Mouse (Mus musculus) myocyte (in vitro differentiated cells): ENCODE results near the gene 4930469K13Rik. TPM values are rescaled to one million over a fixed set of nuclear protein-coding genes. Genes with fewer than 3 reads are reported as not detected.

ENCODE experiments used
- H3K27me3 ChIP-seq: one replicate; pipeline ENCODE4 v1.6.1; 2011; ENCODE audit not compliant: control insufficient read depth, insufficient read depth, insufficient read length
- H3K36me3 ChIP-seq: one replicate; pipeline ENCODE4 v1.6.1; 2011; ENCODE audit not compliant: control insufficient read depth, insufficient read depth
- H3K4me2 ChIP-seq: one replicate; pipeline ENCODE4 v1.6.1; 2011; ENCODE audit warnings: low read depth, control low read depth
- H3K4me3 ChIP-seq: one replicate; pipeline ENCODE4 v1.5.1; 2011; ENCODE audit warnings: mild to moderate bottlenecking, control low read depth, moderate library complexity
- H3K79me2 ChIP-seq: one replicate; pipeline ENCODE4 v1.6.1; 2011; ENCODE audit not compliant: control insufficient read depth, insufficient read depth
- H3ac ChIP-seq: one replicate; pipeline ENCODE4 v1.6.1; 2011; ENCODE audit not compliant: control insufficient read depth, insufficient read length
- CEBPB ChIP-seq: IDR thresholded peaks from 2 replicates; pipeline ENCODE4 v1.6.1; 2011; ENCODE audit warnings: mild to moderate bottlenecking, moderate library complexity; ENCODE audit not compliant: poor library complexity, insufficient read depth, severe bottlenecking
- E2F4 ChIP-seq: IDR thresholded peaks from one replicate; pipeline ENCODE4 v1.6.1; 2011; ENCODE audit warnings: mild to moderate bottlenecking, control low read depth, moderate library complexity; ENCODE audit not compliant: insufficient read depth
- MAX ChIP-seq: IDR thresholded peaks from one replicate; pipeline ENCODE4 v1.6.1; 2011; ENCODE audit warnings: low read depth, mild to moderate bottlenecking, control low read depth
- MYOD1 ChIP-seq, 3 experiments: IDR thresholded peaks; one replicate each; pipeline ENCODE4 v1.6.1; 2011; ENCODE audit warnings: control low read depth in 2 of 3, low read depth in 2 of 3, mild to moderate bottlenecking in 2 of 3, moderate library complexity in 1 of 3; ENCODE audit not compliant: insufficient read length in 2 of 3, control insufficient read depth in 1 of 3
- MYOG ChIP-seq, 3 experiments: IDR thresholded peaks; one replicate each; pipeline ENCODE4 v1.6.1; 2011; ENCODE audit warnings: control low read depth in 2 of 3, low read depth in 2 of 3, mild to moderate bottlenecking in 2 of 3; ENCODE audit not compliant: insufficient read length in 2 of 3, control insufficient read depth in 1 of 3, insufficient read depth in 1 of 3
- POLR2A ChIP-seq: IDR thresholded peaks from one replicate; pipeline ENCODE4 v1.6.1; 2011; ENCODE audit warnings: low read depth, mild to moderate bottlenecking, control low read depth, moderate library complexity; ENCODE audit not compliant: insufficient read length
- POLR2AphosphoS2 ChIP-seq: IDR thresholded peaks from one replicate; pipeline ENCODE4 v1.6.1; 2011; ENCODE audit warnings: low read depth, control low read depth; ENCODE audit not compliant: insufficient read length
- REST ChIP-seq: IDR thresholded peaks from one replicate; pipeline ENCODE4 v1.6.1; 2011; ENCODE audit warnings: mild to moderate bottlenecking, control low read depth, moderate library complexity; ENCODE audit not compliant: insufficient read depth, insufficient read length
- SRF ChIP-seq: IDR thresholded peaks from one replicate; pipeline ENCODE4 v1.6.1; 2011; ENCODE audit warnings: low read depth; ENCODE audit not compliant: control insufficient read depth, insufficient read length
- TCF12 ChIP-seq: IDR thresholded peaks from one replicate; pipeline ENCODE4 v1.6.1; 2011; ENCODE audit warnings: mild to moderate bottlenecking, control low read depth; ENCODE audit not compliant: poor library complexity, insufficient read depth, severe bottlenecking
- TCF3 ChIP-seq: IDR thresholded peaks from one replicate; pipeline ENCODE4 v1.6.1; 2011; ENCODE audit warnings: low read depth, control low read depth; ENCODE audit not compliant: insufficient read length
- USF1 ChIP-seq: IDR thresholded peaks from one replicate; pipeline ENCODE4 v1.6.1; 2011; ENCODE audit warnings: low read depth, mild to moderate bottlenecking, control low read depth, moderate library complexity
- polyA plus RNA-seq: library from polyadenylated mRNA; unstranded; fragments of >200 nt; fragmentation: generic; extraction: Trizol; gene quantifications from one replicate; pipeline ENCODE4 v1.2.1, GENCODE M21; 2012; ENCODE audit warnings: missing spikeins

4930469K13Rik gene
- polyA plus RNA-seq, 1 experiment = not detected

- Histone ChIP-seq H3K4me3 (no peak overlapping the region), H3K4me2 (no peak overlapping the region), H3K79me2 (no peaks in the 10 kb centered on the region), H3K27me3 (no peaks in the 10 kb centered on the region), H3ac (no peak overlapping the region), H3K36me3 (no peaks in the 10 kb centered on the region)
- TF ChIP-seq TCF12 (no peak), MYOD1 (IDR thresholded peaks at IDR 0.05; ENCODE audit: control insufficient read depth in 1 of 3, insufficient read length in 2 of 3, low read depth in 2 of 3) (no peak)
Observed at GRCm38 (mm10) chr11:33951155-33951554, 147.2 kb downstream of the 4930469K13Rik start.

DNA sequence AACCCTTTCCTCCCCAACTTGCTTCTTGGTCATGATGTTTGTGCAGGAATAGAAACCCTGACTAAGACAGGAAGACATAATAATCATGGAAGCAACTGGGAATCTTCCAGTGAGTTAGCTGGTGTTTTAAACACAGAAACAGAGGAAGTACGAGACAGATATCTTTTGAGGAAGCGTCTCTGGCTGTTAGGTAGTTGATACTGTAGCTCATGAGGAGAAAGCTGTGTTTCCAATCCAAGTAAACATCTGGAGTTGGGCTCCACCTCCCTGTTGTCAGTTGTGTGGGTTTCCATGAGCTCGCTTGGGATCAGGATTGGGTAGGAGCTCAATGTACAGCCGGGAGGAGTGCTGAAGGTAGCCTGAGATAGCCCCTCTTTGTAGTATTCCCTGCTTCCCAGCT, 151.9 kb downstream of the 4930469K13Rik start:
- H3ac ChIP-seq = no peak overlapping the region
- no peaks in the 10 kb centered on the region for H3K79me2 ChIP-seq
- H3K27me3 ChIP-seq = no peaks in the 10 kb centered on the region
- H3K4me2 ChIP-seq = no peak overlapping the region
- H3K36me3 ChIP-seq = no peaks in the 10 kb centered on the region
- no peak overlapping the region for H3K4me3 ChIP-seq
- no peak for TF ChIP-seq USF1
- no peak for TF ChIP-seq REST
- TF ChIP-seq CEBPB = no peak
- no peak for TF ChIP-seq MAX
- TF ChIP-seq MYOD1 (IDR thresholded peaks at IDR 0.05; ENCODE audit: control insufficient read depth in 1 of 3, insufficient read length in 2 of 3, low read depth in 2 of 3) = no peak
- TF ChIP-seq TCF3 = no peak
- no peak for TF ChIP-seq TCF12
- TF ChIP-seq SRF = no peak
- TF ChIP-seq POLR2A = no peak
- TF ChIP-seq E2F4 = no peak
- no peak for TF ChIP-seq MYOG (IDR thresholded peaks at IDR 0.05; ENCODE audit: control insufficient read depth in 1 of 3, insufficient read depth in 1 of 3, insufficient read length in 2 of 3, low read depth in 2 of 3)
- TF ChIP-seq POLR2AphosphoS2 = no peak

GRCm38 (mm10) chr11:33944786-33945328, 153.5 kb downstream of the 4930469K13Rik start:
- H3K4me3 ChIP-seq = no peak overlapping the region
- no peaks in the 10 kb centered on the region for H3K79me2 ChIP-seq
- H3K27me3 ChIP-seq = no peaks in the 10 kb centered on the region
- TF ChIP-seq POLR2AphosphoS2 (no peak), MYOG (IDR thresholded peaks at IDR 0.05; ENCODE audit: control insufficient read depth in 1 of 3, insufficient read depth in 1 of 3, insufficient read length in 2 of 3, low read depth in 2 of 3) (no peak), MYOD1 (IDR thresholded peaks at IDR 0.05; ENCODE audit: control insufficient read depth in 1 of 3, insufficient read length in 2 of 3, low read depth in 2 of 3) (no peak)
- H3ac ChIP-seq = no peak overlapping the region
- no peak overlapping the region for H3K4me2 ChIP-seq
- H3K36me3 ChIP-seq = no peaks in the 10 kb centered on the region

DNA sequence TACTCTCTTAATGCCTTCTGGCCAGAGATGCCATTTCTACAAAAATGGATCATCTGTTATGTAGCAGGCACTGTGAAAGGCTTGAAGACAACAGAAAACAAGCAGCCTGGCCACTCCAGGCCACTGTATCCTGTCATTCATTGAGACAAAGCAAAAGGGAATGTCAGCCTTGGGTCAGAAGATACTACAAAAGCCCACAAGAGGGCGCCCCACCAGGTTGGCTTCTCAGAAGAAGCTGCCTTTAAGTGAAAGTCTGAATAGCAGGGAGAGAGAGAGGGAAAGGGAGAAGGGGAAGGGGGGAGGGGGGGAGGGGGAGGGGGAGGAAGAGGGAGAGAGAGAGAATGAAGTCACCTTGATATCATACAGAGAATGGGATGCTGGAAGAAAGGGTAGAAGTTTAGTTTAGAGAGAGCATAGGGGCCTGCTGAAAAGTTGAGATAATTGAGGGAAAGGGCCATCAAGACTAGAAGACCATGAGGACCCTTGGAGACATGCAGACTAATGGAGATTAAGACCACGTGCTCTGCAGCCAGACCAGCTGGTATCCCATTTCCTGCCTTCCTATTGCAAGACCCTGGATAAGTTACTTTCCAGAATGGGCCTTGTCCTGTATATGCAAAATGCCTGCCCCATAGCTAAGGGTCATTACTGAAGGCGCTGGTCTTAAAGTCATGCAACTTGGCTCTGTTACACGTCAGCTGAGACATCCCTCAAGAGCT, 154.1 kb downstream of the 4930469K13Rik start:
- Histone ChIP-seq H3ac (no peak overlapping the region), H3K4me2 (no peak overlapping the region), H3K36me3 (no peaks in the 10 kb centered on the region), H3K4me3 (no peak overlapping the region), H3K27me3 (no peaks in the 10 kb centered on the region), H3K79me2 (no peaks in the 10 kb centered on the region)
- TF ChIP-seq MYOG (IDR thresholded peaks at IDR 0.05; ENCODE audit: control insufficient read depth in 1 of 3, insufficient read depth in 1 of 3, insufficient read length in 2 of 3, low read depth in 2 of 3) = no peak
- no peak for TF ChIP-seq MYOD1 (IDR thresholded peaks at IDR 0.05; ENCODE audit: control insufficient read depth in 1 of 3, insufficient read length in 2 of 3, low read depth in 2 of 3)
- no peak for TF ChIP-seq TCF12
- no peak for TF ChIP-seq TCF3
- TF ChIP-seq CEBPB = no peak
- no peak for TF ChIP-seq MAX
- no peak for TF ChIP-seq E2F4

- Histone ChIP-seq H3K4me3 (no peak overlapping the region), H3K27me3 (no peaks in the 10 kb centered on the region), H3K79me2 (no peaks in the 10 kb centered on the region), H3ac (no peak overlapping the region), H3K4me2 (no peak overlapping the region), H3K36me3 (no peaks in the 10 kb centered on the region)
- TF ChIP-seq CEBPB (no peak), POLR2A (no peak), TCF3 (no peak), REST (no peak), SRF (no peak), POLR2AphosphoS2 (no peak)
Observed at GRCm38 (mm10) chr11:33943565-33943964, 154.8 kb downstream of the 4930469K13Rik start.
